Comparison of ENCODE assay signal across 22 mouse cellular contexts in the genomic region with DNA sequence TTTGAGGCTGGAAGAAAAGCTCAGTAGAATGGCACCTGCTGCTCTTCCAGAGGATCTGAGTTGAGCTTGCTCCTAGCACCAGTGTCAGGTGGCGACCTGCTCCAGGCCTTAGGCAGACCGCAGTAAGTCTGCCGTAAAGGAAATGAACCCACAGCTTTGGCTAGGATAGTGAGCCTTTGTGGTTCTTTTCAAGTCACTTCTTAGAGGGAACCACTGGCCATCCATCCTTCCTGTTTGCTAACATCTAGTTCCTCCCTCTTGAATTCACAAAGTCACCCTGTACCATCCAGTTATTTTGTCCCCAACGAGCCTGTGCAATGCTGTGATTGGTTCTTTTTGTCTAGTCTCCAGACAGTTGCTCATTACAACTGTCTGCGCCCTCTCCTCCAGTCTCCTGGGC. TPM values are rescaled to one million over a fixed set of nuclear protein-coding genes. Genes with fewer than 3 reads are reported as not detected.
DNase-seq lines count a peak whose midpoint lies in the region; ATAC-seq and TF ChIP-seq lines count a peak whose summit lies in the region.
"Had no signal": no experiment of that assay in that cellular context is flagged by ENCODE, and none has a peak within 500 bp of the region (broad histone marks: within the 10 kb centered on the region; RNA-seq: fewer than 3 reads in every experiment).

No protein-coding gene starts in this region.

- DNase-seq in gastrocnemius, adult 2 months: no peak
- DNase-seq in gastrocnemius, postnatal 25 days: no peak
- DNase-seq in layer of hippocampus, adult 2 months (ENCODE audit: low spot score in 2 of 2): no peak
- DNase-seq in layer of hippocampus, adult 11-12 months (ENCODE audit: low spot score): no peak
- DNase-seq: B cell, adult 2 months; cerebellum, adult 2 months; kidney, adult 8-10 months; spleen, adult 18-20 months; thymus, postnatal 36 days had no signal

- peaks cover 65% of the 10 kb centered on the region for H3K36me3 ChIP-seq in neural tube, embryonic 15.5 days
- peaks cover 91% of the 10 kb centered on the region for H3K36me3 ChIP-seq in liver, embryonic 12.5 days
- peaks cover 34% of the 10 kb centered on the region for H3K36me3 ChIP-seq in midbrain, embryonic 16.5 days (ENCODE audit: control insufficient read depth, insufficient read depth, low read length)

- H3K9me3 ChIP-seq in neural tube, embryonic 15.5 days (replicated peaks): no peaks in the 10 kb centered on the region
- H3K9me3 ChIP-seq in liver, embryonic 12.5 days (replicated peaks): no peaks in the 10 kb centered on the region
- H3K9me3 ChIP-seq in midbrain, embryonic 16.5 days (replicated peaks; ENCODE audit: control insufficient read depth, low read length, poor library complexity, severe bottlenecking): no peaks in the 10 kb centered on the region
- H3K9me3 ChIP-seq: hindbrain, embryonic 15.5 days; midbrain, embryonic 12.5 days had no signal

- no peak for TF ChIP-seq CTCF in gastrocnemius, adult 2 months (IDR thresholded peaks at IDR 0.05)
- TF ChIP-seq CTCF in layer of hippocampus, adult 2 months (conservative IDR thresholded peaks at IDR 0.05): no peak
- no peak for TF ChIP-seq CTCF in bone marrow macrophage, adult 2 months (IDR thresholded peaks at IDR 0.05; ENCODE audit: low read depth, low read length)

- no peak overlapping the region for H3K9ac ChIP-seq in neural tube, embryonic 15.5 days (replicated peaks)
- H3K9ac ChIP-seq in liver, embryonic 12.5 days: no peak overlapping the region
- no peak overlapping the region for H3K9ac ChIP-seq in midbrain, embryonic 16.5 days (ENCODE audit: low read depth, low read length)
- H3K9ac ChIP-seq: hindbrain, embryonic 15.5 days; midbrain, embryonic 12.5 days had no signal

- H3K4me2 ChIP-seq in neural tube, embryonic 15.5 days: no peak overlapping the region
- no peak overlapping the region for H3K4me2 ChIP-seq in liver, embryonic 12.5 days
- no peak overlapping the region for H3K4me2 ChIP-seq in midbrain, embryonic 16.5 days (ENCODE audit: low read length)
- H3K4me2 ChIP-seq: hindbrain, embryonic 15.5 days; midbrain, embryonic 12.5 days had no signal

- intact Hi-C loops in gastrocnemius, adult 2 months (cut with DNase I): no loop called here

- peak overlapping the region; percentile 78 for H3K27ac ChIP-seq in gastrocnemius, adult 2 months
- peak overlapping the region; percentile 72 for H3K27ac ChIP-seq in layer of hippocampus, adult 2 months
- 0 out of 2 replicates have a peak overlapping the region, but pooled peaks have one; percentile 5 for H3K27ac ChIP-seq in bone marrow macrophage, adult 2 months (ENCODE audit: insufficient read depth, low read depth, low read length)
- H3K27ac ChIP-seq in neural tube, embryonic 15.5 days (replicated peaks): peak overlapping the region; percentile 45
- H3K27ac ChIP-seq in liver, embryonic 12.5 days: no peak overlapping the region
- H3K27ac ChIP-seq in midbrain, embryonic 16.5 days (ENCODE audit: low read length): no peak overlapping the region
- H3K27ac ChIP-seq: hindbrain, embryonic 15.5 days; midbrain, embryonic 12.5 days had no signal

- H3K4me1 ChIP-seq in bone marrow macrophage, adult 2 months (ENCODE audit: control insufficient read depth, insufficient read depth, low read length): peaks cover 38% of the 10 kb centered on the region
- peaks cover 55% of the 10 kb centered on the region for H3K4me1 ChIP-seq in neural tube, embryonic 15.5 days
- peaks cover 45% of the 10 kb centered on the region for H3K4me1 ChIP-seq in liver, embryonic 12.5 days
- peaks cover 28% of the 10 kb centered on the region for H3K4me1 ChIP-seq in midbrain, embryonic 16.5 days (ENCODE audit: control insufficient read depth, insufficient read depth, low read length)

- H3K27me3 ChIP-seq in neural tube, embryonic 15.5 days (replicated peaks): no peaks in the 10 kb centered on the region
- H3K27me3 ChIP-seq in liver, embryonic 12.5 days (replicated peaks): no peaks in the 10 kb centered on the region
- H3K27me3 ChIP-seq in midbrain, embryonic 16.5 days (ENCODE audit: control insufficient read depth, insufficient read depth, low read depth, low read length): no peaks in the 10 kb centered on the region
- H3K27me3 ChIP-seq: hindbrain, embryonic 15.5 days; midbrain, embryonic 12.5 days had no signal

- WGBS in neural tube, embryonic 15.5 days: 63% methylated on average over 5 of the region's 5 CpGs
- WGBS in liver, embryonic 12.5 days (ENCODE audit: insufficient replicate concordance): 69% methylated on average over 5 of the region's 5 CpGs
- 84% methylated on average over 5 of the region's 5 CpGs for WGBS in midbrain, embryonic 16.5 days

- ATAC-seq in neural tube, embryonic 15.5 days (ENCODE audit: low FRiP score): no peak
- no peak for ATAC-seq in liver, embryonic 12.5 days
- no peak for ATAC-seq in midbrain, embryonic 16.5 days

- TF ChIP-seq POLR2A in bone marrow macrophage, adult 2 months (IDR thresholded peaks at IDR 0.05; ENCODE audit: borderline replicate concordance, low read depth, low read length): no peak

- no peak overlapping the region for H3K4me3 ChIP-seq in gastrocnemius, adult 2 months
- no peak overlapping the region for H3K4me3 ChIP-seq in layer of hippocampus, adult 2 months
- H3K4me3 ChIP-seq in bone marrow macrophage, adult 2 months (ENCODE audit: insufficient read depth, low read length): no peak overlapping the region
- no peak overlapping the region for H3K4me3 ChIP-seq in neural tube, embryonic 15.5 days (replicated peaks)
- H3K4me3 ChIP-seq in liver, embryonic 12.5 days: no peak overlapping the region
- H3K4me3 ChIP-seq in midbrain, embryonic 16.5 days (ENCODE audit: low read depth, low read length): no peak overlapping the region
- H3K4me3 ChIP-seq: erythroblast, embryonic 14.5 days; hindbrain, embryonic 15.5 days; midbrain, embryonic 12.5 days had no signal

RNA-seq across cellular contexts. Expression of a gene that starts 6.2 kb away (rescaled TPM):
- 10 to 100 TPM; 68.1 to 92.0 TPM for total RNA-seq in gastrocnemius, adult 2 months (2021)
- total RNA-seq in gastrocnemius, postnatal 25 days (2021): 100 to 1,000 TPM; 112 to 141 TPM
- 100 to 1,000 TPM; 416 to 423 TPM for total RNA-seq in layer of hippocampus, adult 2 months (2021)
- polyA plus RNA-seq in bone marrow macrophage, adult 2 months (2012; ENCODE audit: insufficient read depth, insufficient read length, missing spikeins): 331 and 370 TPM in 2 replicates
- 1,173 and 1,202 TPM in 2 replicates for polyA plus RNA-seq in neural tube, embryonic 15.5 days (2015; fragmentation: Nextera tagmentation; extraction: Ambion mirVana)
- polyA plus RNA-seq in liver, embryonic 12.5 days (2016; fragmentation: Nextera tagmentation; extraction: Ambion mirVana): 1,241 and 1,342 TPM in 2 replicates
- polyA plus RNA-seq in midbrain, embryonic 16.5 days (2015; fragmentation: Nextera tagmentation; extraction: Ambion mirVana): 1,096 and 1,142 TPM in 2 replicates

RNA-seq across cellular contexts. Expression of a gene that starts 38.7 kb away (rescaled TPM):
- 10 to 100 TPM; 71.3 to 95.7 TPM for total RNA-seq in gastrocnemius, adult 2 months (2021)
- total RNA-seq in gastrocnemius, postnatal 25 days (2021): 10 to 100 TPM; 51.0 to 56.4 TPM
- total RNA-seq in layer of hippocampus, adult 2 months (2021): 100 to 1,000 TPM; 144 to 153 TPM
- 77.7 and 90.2 TPM in 2 replicates for polyA plus RNA-seq in bone marrow macrophage, adult 2 months (2012; ENCODE audit: insufficient read depth, insufficient read length, missing spikeins)
- 31.8 and 34.6 TPM in 2 replicates for polyA plus RNA-seq in neural tube, embryonic 15.5 days (2015; fragmentation: Nextera tagmentation; extraction: Ambion mirVana)
- polyA plus RNA-seq in liver, embryonic 12.5 days (2016; fragmentation: Nextera tagmentation; extraction: Ambion mirVana): 11.6 and 12.8 TPM in 2 replicates
- polyA plus RNA-seq in midbrain, embryonic 16.5 days (2015; fragmentation: Nextera tagmentation; extraction: Ambion mirVana): 29.0 and 31.2 TPM in 2 replicates

RNA-seq across cellular contexts. Expression of a gene that starts 41.6 kb away (rescaled TPM):
- not detected for total RNA-seq in gastrocnemius, adult 2 months (2021)
- not detected for total RNA-seq in gastrocnemius, postnatal 25 days (2021)
- not detected for total RNA-seq in layer of hippocampus, adult 2 months (2021)
- not detected in 2 replicates for polyA plus RNA-seq in bone marrow macrophage, adult 2 months (2012; ENCODE audit: insufficient read depth, insufficient read length, missing spikeins)
- polyA plus RNA-seq in neural tube, embryonic 15.5 days (2015; fragmentation: Nextera tagmentation; extraction: Ambion mirVana): not detected in 2 replicates
- polyA plus RNA-seq in liver, embryonic 12.5 days (2016; fragmentation: Nextera tagmentation; extraction: Ambion mirVana): not detected in 2 replicates
- not detected in 2 replicates for polyA plus RNA-seq in midbrain, embryonic 16.5 days (2015; fragmentation: Nextera tagmentation; extraction: Ambion mirVana)
- total RNA-seq: left cerebral cortex, postnatal 10 days; liver, adult 2 months had no signal
- polyA plus RNA-seq: brain, embryonic 14.5 days; cerebellum, adult 2 months; erythroblast, embryonic 14.5 days; hindbrain, embryonic 15.5 days; liver, adult 2 months; lung, embryonic 16.5 days; midbrain, embryonic 12.5 days; neural tube, embryonic 14.5 days; stomach, embryonic 16.5 days had no signal

Comparison
In these comparisons a context has a peak if more than half of its experiments do, and no peak if none do; other contexts are left out.
1. H3K27ac ChIP-seq: peak in gastrocnemius, adult 2 months (single experiment), layer of hippocampus, adult 2 months (single experiment), bone marrow macrophage, adult 2 months (single experiment) and neural tube, embryonic 15.5 days (single experiment); none in liver, embryonic 12.5 days (single experiment) and midbrain, embryonic 16.5 days (single experiment).